Mouse (Mus musculus) CD4-positive, CD25-positive, alpha-beta regulatory T cell, adult 2 months (primary cell): Measurements from ENCODE around the gene Atp8b5.
A peak's percentile ranks its signal among the peaks of the same experiment; 100 is the strongest.

Experiments
- DNase-seq: peaks from one replicate; pipeline ENCODE4 v3.0.0-alpha.2; 2012; ENCODE audit warnings: low read depth, low spot score

Gene Atp8b5

DNA sequence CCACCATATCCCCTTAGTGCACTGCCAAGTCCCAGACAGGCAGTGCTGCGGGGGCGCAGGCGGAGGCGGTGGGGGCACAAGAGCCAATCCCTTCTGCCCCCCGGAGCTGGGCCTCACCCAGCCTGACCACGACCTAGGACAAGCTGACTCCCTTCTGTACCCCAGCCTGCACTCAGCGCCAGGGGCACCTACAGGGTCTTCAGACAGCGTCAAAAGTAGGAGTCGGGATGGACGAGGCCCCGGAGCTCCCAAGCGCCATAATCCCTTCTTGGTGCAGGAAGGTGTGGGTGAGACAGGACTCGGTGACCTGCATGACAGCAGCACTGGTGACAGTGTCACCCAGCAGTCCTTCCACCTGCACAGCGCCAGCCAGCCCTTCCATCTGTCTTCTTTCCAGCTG, 147.8 kb downstream of the Atp8b5 start:
- DNase-seq = no peak

DNA sequence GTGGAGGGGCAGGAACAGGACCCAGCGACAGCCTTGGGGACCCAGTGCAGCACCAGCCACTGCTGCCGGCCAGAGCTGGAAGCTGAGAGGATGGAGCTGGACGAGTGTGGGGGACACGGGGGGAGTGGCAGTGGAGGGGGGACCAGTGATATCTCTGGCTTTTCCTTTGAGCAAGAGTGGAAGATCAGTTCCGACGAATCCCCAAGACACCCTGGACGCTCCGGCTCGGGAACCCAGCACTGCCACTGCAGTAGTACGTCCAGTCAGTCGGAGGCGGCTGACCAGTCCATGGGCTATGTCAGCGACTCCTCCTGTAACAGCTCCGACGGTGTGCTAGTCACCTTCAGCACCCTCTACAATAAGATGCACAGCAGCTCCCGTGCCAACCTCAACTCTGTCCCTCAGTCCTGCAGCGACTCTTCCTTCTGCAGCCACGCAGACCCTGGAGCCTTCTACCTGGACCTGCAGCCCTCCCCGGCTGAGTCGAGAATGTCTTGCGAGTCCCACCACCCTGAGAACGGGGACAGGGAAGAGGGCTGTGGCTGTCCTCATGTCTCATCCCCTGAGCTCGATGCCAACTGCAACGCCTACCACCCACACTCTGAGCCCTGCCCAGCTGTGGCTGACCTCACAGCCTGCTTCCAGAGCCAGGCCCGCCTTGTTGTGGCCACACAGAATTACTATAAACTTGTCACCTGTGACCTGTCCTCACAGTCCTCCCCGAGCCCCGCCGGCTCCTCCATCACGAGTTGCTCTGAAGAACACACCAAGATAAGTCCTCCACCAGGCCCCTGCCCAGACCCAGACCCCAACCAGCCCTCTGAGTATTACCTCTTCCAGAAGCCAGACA, 148.5 kb downstream of the Atp8b5 start:
- no peak for DNase-seq

DNA sequence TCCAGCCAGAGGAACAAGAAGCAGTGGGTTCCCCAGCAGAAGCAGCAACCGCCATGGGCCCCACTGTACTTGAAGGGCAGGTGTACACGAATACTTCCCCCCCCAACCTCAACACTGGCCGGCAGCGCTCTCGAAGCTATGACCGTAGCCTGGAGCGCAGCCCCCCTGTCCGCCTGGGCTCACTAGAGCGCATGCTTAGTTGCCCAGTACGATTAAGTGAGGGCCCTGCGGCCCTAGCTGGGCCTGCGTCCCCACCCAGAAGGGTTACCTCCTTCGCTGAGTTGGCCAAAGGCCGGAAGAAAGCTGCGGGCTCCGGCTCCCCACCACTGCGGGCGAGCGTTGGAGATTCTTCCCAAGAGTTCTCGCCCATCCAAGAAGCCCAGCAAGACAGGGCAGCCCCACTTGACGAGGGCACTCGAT, 149.1 kb downstream of the Atp8b5 start:
- DNase-seq = no peak

DNA sequence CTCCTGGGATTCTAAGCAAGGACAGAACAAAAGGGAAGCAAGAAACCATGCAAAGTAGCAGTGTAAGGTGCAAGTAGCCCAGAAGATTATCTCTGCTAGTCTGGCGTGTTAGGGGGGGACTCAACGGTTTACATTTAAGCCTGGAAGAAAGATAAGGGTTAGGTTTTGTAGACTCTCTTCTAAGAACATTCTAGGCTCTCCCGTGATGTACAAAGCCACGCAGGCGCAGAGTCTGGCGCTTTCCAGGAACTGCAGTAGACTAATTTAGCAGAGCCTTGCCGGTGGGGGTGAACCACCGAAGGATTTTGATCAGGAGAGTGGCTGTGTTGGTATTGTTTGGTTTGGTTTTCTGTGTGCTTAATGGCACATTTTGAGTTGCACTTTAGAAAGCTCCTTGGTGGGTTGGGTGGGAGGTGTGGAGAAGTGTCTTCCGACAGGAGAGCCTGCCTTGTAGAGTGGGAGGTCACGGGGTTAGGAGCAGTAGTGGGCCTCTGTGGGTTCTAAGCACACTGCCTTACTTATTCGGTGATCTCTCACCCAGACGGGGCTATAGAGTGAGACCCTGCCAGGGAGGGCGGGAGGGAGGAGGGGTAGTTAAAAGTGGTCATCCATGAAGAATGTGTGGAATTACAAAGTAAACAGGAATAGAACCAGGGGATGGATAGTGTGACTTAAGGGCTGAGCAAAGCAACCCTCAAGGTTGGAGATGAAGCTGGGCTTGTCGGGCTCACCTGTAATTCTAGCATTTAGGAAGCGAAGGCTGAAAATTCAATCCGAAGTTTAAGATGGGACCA, 150.5 kb downstream of the Atp8b5 start:
- DNase-seq = no peak

DNA sequence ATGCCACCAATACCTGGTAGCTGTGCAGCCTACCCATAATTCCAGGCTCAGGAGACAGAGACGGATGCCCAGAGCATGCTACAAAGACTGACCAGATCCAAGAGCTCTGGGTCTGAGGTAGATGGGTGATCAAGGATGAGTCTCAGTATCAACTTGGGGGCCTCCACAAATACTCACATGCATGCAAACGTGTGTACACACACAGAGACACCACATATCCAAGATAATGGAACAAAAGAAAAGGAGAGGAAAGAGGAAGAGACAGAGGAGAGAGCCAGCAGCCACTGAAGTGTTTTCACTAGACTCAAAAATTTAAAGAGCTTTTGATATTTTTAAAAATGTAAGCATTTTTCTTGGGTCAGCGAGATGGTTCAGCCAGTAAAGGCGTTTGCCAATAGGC, 151.5 kb downstream of the Atp8b5 start:
- DNase-seq = no peak

DNA sequence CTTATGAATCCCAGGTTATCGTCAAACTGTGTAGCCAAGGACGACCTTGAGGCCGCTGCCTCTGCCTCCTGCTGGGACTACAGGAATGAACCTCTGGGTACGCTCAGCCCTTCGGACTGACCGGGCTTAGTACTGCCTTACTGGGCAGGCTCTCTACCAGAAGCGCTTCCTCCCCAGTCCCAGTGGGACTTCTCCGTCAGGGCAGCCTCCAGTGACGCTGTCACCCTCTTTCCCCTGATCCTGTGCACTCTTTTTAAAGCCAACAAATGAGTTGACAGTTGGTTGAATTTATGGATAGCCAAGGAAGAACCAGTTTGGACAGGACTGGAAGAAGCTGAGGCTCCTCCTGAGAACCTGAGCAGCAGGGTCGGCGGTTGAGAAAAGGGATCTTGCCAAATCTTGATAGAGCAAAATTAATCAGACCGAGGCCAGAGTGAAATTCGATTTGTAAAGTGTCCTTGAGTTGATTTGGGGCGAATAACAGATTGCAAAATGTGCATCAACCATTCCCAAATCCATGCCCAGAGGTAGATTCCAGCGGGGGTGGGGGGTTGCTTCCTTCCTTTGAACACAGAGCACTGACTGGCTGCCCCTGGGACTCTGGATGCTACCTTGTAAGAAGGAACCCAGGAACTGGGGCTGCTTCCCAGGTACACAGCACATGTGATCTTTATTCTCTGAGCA, 152.2 kb downstream of the Atp8b5 start:
- no peak for DNase-seq

DNA sequence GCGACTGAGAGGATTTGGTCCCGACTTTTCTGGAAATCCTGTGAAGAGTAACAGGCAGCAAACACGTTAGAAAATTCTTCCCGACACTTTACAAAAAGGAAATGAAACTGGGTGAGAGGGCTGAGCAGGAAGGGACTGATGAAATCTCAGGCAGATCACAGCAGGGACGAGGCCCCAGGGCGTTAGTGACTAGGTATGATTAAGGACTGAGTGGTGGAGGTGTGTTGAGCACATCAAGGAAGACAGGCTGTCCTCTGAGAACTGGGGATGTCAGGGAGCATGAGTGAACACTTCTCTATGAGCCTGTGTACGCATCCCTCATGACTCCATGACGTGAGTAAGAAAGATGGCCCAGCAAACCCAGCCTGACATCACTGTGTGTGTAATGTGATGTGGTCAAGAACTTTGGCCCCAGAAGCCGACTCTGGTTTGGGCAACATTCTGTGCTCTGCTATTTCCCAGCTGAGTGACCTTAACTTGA, 152.9 kb downstream of the Atp8b5 start:
- DNase-seq = no peak

DNA sequence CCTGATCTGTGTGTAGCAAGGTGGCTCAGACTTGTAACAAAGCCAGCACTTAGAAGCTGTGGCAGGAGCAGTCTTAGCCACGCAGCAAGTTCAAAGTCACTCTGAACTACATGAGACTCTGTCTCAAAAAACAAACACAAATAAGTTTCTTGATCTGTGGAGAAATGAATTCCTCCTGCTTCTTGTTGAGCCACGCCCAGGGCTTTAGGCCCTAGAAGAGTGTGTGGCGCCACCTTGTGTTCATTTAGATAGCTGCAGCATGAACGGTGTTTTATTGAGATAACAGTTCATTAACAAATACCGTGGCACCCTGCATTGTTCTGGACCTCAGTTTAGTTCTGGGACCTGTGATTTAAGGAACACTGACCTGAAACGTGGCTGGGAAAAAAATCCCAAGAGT, 153.3 kb downstream of the Atp8b5 start:
- peak; percentile 83 for DNase-seq

DNA sequence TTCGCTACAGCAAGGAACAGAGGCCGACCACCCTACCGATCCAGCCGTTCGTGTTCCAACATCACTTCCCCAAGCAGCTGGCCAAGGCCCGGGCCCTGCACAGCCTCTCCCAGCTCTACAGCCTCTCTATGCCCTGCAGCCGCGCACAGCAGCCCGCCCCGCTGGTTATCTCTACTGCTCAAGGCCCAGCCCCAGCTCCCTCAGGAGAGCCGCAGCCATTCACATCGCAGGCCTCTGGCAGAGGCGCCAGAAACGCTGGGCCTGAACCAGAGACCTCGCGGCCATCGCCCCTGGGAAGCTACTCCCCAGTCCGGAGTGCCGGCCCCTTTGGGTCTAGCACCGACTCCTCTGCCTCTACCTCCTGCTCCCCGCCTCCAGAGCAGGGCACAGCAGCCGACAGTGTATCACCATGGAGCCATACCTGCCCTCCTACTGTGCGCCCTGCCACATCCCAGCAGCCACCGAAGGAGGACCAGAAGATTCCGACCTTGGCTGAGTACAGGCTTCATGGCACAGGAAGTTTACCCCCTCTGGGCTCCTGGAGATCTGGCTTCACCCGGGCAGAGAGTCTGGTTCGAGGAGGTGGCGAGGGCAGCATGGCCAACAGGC, 154.8 kb downstream of the Atp8b5 start:
- DNase-seq = no peak
